Comparison of ENCODE assay signal across 8 mouse cellular contexts in the genomic region with DNA sequence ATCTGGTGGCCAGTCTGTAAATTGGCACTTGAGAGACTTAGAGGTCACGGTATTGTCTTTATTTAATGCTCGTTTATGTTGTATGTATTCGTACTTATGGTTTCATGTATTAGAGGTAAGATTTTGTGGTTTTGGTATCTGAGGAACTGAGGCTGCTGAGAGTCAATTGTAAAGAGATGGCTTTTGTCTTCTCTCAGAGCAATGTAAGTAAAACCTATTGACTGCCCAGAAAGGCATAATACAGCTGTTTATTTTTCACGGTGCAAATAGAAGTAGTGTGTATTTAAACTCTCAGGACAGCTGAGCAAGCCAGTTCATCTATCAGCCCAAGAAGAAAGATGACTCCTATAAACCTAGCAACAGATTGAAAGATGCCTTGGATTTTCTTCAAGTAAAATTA. TPM values are rescaled to one million over a fixed set of nuclear protein-coding genes. Genes with fewer than 3 reads are reported as not detected.
DNase-seq lines count a peak whose midpoint lies in the region; ATAC-seq and TF ChIP-seq lines count a peak whose summit lies in the region.

No protein-coding gene starts in this region.

- DNase-seq in 416B (ENCODE audit: low read depth), result peak; percentile 46
- DNase-seq in liver, embryonic 14.5 days (ENCODE audit: low read depth in 3 of 3, low spot score in 3 of 3), result no peak
- no peak for DNase-seq in spleen, postnatal 36 days (ENCODE audit: low spot score in 2 of 2)
- DNase-seq in ovary, postnatal 10 days (ENCODE audit: low spot score), result no peak

- peaks cover 48% of the 10 kb centered on the region for H3K4me1 ChIP-seq in erythroblast, embryonic 14.5 days (ENCODE audit: control insufficient read depth)
- peaks cover 36% of the 10 kb centered on the region for H3K4me1 ChIP-seq in forebrain, embryonic 12.5 days
- peaks cover 3 to 21% of the 10 kb centered on the region in 2 experiments; a peak in 3 of 4 replicates for H3K4me1 ChIP-seq in liver, embryonic 14.5 days (replicated peaks; ENCODE audit: control insufficient read depth in 2 of 2, insufficient read depth in 2 of 2, low read length in 1 of 2)

- peak overlapping the region; percentile 100 for H3K9ac ChIP-seq in forebrain, embryonic 12.5 days
- H3K9ac ChIP-seq in liver, embryonic 14.5 days (replicated peaks), result peak overlapping the region; percentile 100

- TF ChIP-seq EP300 in liver, embryonic 14.5 days (IDR thresholded peaks at IDR 0.05; ENCODE audit: low read depth), result no peak

- WGBS in forebrain, embryonic 12.5 days, result 16% methylated on average over 4 of the region's 4 CpGs
- 9% methylated on average over 4 of the region's 4 CpGs for WGBS in liver, embryonic 14.5 days (ENCODE audit: insufficient replicate concordance)

- H3K4me3 ChIP-seq in erythroblast, embryonic 14.5 days (replicated peaks), result peak overlapping the region; percentile 67
- H3K4me3 ChIP-seq in forebrain, embryonic 12.5 days (replicated peaks), result peak overlapping the region; percentile 99
- peak overlapping the region; percentile 86 to 89; a peak in 3 of 4 replicates for H3K4me3 ChIP-seq in liver, embryonic 14.5 days (ENCODE audit: insufficient read depth in 1 of 2, low read depth in 2 of 2, low read length in 2 of 2)

- H3K4me2 ChIP-seq in forebrain, embryonic 12.5 days, result peak overlapping the region; percentile 88
- H3K4me2 ChIP-seq in liver, embryonic 14.5 days (ENCODE audit: low read depth), result peak overlapping the region; percentile 70

- no peak for ATAC-seq in erythroblast, adult 5-6 weeks (replicated peaks; ENCODE audit: low FRiP score, poor library complexity, severe bottlenecking)
- no peak for ATAC-seq in forebrain, embryonic 12.5 days (ENCODE audit: low FRiP score)
- ATAC-seq in liver, embryonic 14.5 days (ENCODE audit: insufficient read depth), result no peak
- no peak for ATAC-seq in frontal cortex, adult (ENCODE audit: low TSS enrichment)

- no peak for TF ChIP-seq CTCF in liver, embryonic 14.5 days (IDR thresholded peaks at IDR 0.05; ENCODE audit: low read depth)

- peak overlapping the region; percentile 98 for H3K27ac ChIP-seq in forebrain, embryonic 12.5 days
- peak overlapping the region; percentile 94 for H3K27ac ChIP-seq in liver, embryonic 14.5 days

- H3K9me3 ChIP-seq in erythroblast, embryonic 14.5 days (ENCODE audit: control insufficient read depth, low read length), result no peaks in the 10 kb centered on the region
- no peaks in the 10 kb centered on the region for H3K9me3 ChIP-seq in forebrain, embryonic 12.5 days
- H3K9me3 ChIP-seq in liver, embryonic 14.5 days (ENCODE audit: control insufficient read depth, low read length), result no peaks in the 10 kb centered on the region

- H3K36me3 ChIP-seq in erythroblast, embryonic 14.5 days (ENCODE audit: control insufficient read depth), result peaks cover 35% of the 10 kb centered on the region
- H3K36me3 ChIP-seq in forebrain, embryonic 12.5 days (replicated peaks), result peaks cover 18% of the 10 kb centered on the region
- H3K36me3 ChIP-seq in liver, embryonic 14.5 days (replicated peaks; ENCODE audit: control insufficient read depth, insufficient read depth, low read depth), result peaks cover 19% of the 10 kb centered on the region

- H3K27me3 ChIP-seq in erythroblast, embryonic 14.5 days (ENCODE audit: control insufficient read depth), result no peaks in the 10 kb centered on the region
- H3K27me3 ChIP-seq in forebrain, embryonic 12.5 days, result no peaks in the 10 kb centered on the region
- H3K27me3 ChIP-seq in liver, embryonic 14.5 days (ENCODE audit: control insufficient read depth, insufficient read depth, low read length), result no peaks in the 10 kb centered on the region

RNA-seq across cellular contexts. Expression of a gene that starts 0.6 kb away (rescaled TPM):
- polyA plus RNA-seq in erythroblast, embryonic 14.5 days (2012), result 0.24 and 0.26 TPM in 2 replicates
- 22.5 and 28.4 TPM in 2 replicates for total RNA-seq in erythroblast, adult 5-6 weeks (2015; ENCODE audit: low replicate concordance)
- 10.3 and 12.4 TPM in 2 replicates for total RNA-seq in erythroblast, adult 5-6 weeks (2017; ENCODE audit: low replicate concordance)
- 11.0 and 12.4 TPM in 2 replicates for polyA plus RNA-seq in forebrain, embryonic 12.5 days (2016; fragmentation: Nextera tagmentation; extraction: Ambion mirVana)
- 2.4 and 2.5 TPM in 2 replicates for polyA plus RNA-seq in liver, embryonic 14.5 days (2012; rRNA removed)
- 3.4 and 3.9 TPM in 2 replicates for polyA plus RNA-seq in liver, embryonic 14.5 days (2014; fragmentation: Nextera tagmentation; extraction: Ambion mirVana)
